Mouse (Mus musculus) intestine, embryonic 14.5 days (tissue): Measurements from ENCODE around the gene Orc5. TPM values are rescaled to one million over a fixed set of nuclear protein-coding genes. Genes with fewer than 3 reads are reported as not detected.

Experiments used
- ATAC-seq: fragments of 200-750 bp; cut with Nextera tagmentation; replicated peaks from 2 replicates; pipeline ENCODE4 v1.8.0; 2017; ENCODE audit warnings: low read depth, moderate number of reproducible peaks, moderate TSS enrichment, moderate library complexity; ENCODE audit not compliant: low FRiP score, low TSS enrichment
- DNase-seq: peaks from one replicate; pipeline ENCODE4 v3.0.0-alpha.2; 2018; ENCODE audit warnings: low spot score
- H3K27ac ChIP-seq: fragments of 300-500 bp; sonication (generic); 2 replicates; pipeline ENCODE4 v1.5.1; 2014; ENCODE audit warnings: low read depth, mild to moderate bottlenecking, control low read depth
- H3K27me3 ChIP-seq: fragments of 300-500 bp; sonication (generic); replicated peaks from 2 replicates; pipeline ENCODE4 v1.6.1; 2014; ENCODE audit warnings: low read length, control low read depth; ENCODE audit not compliant: control insufficient read depth, insufficient read depth
- H3K36me3 ChIP-seq: fragments of 300-500 bp; sonication (generic); 2 replicates; pipeline ENCODE4 v1.6.1; 2014; ENCODE audit warnings: low read length, control low read depth; ENCODE audit not compliant: control insufficient read depth, insufficient read depth
- H3K4me1 ChIP-seq: fragments of 300-500 bp; sonication (generic); replicated peaks from 2 replicates; pipeline ENCODE4 v1.6.1; 2014; ENCODE audit warnings: low read length, control low read depth, mixed read lengths; ENCODE audit not compliant: control insufficient read depth, insufficient read depth
- H3K4me2 ChIP-seq: fragments of 300-500 bp; sonication (generic); 2 replicates; pipeline ENCODE4 v1.6.1; 2014; ENCODE audit warnings: low read length
- H3K4me3 ChIP-seq: fragments of 300-500 bp; sonication (generic); 2 replicates; pipeline ENCODE4 v1.5.1; 2014; ENCODE audit warnings: low read depth, low read length, control low read depth, mixed read lengths
- H3K9ac ChIP-seq: fragments of 300-500 bp; sonication (generic); 2 replicates; pipeline ENCODE4 v1.6.1; 2014; ENCODE audit warnings: mild to moderate bottlenecking, low read length
- H3K9me3 ChIP-seq: fragments of 300-500 bp; sonication (generic); 2 replicates; pipeline ENCODE4 v1.6.1; 2016; ENCODE audit warnings: low read length, control low read depth; ENCODE audit not compliant: control insufficient read depth
- WGBS: fragments of 180-500 bp; shearing (Covaris S2); extraction: QIAGEN DNeasy Blood & Tissue Kit; methylation state at CpG from one replicate; pipeline ENCODE4 v1.1.7; 2014; 5-methylcytosine and 5-hydroxymethylcytosine counted together
- polyA plus RNA-seq: library from polyadenylated mRNA; unstranded; fragments of >200 nt; fragmentation: Nextera tagmentation; extraction: Ambion mirVana; gene quantifications from 2 replicates; pipeline ENCODE4 v1.2.1, GENCODE M21; 2014

Orc5 gene
- polyA plus RNA-seq, 1 experiment from 2014 or later, result 43.4 TPM

- H3K4me2 ChIP-seq, result peak overlapping the region; percentile 70
- ATAC-seq (no peak), DNase-seq (no peak)
- WGBS, result 51% methylated on average over 6 of the region's 6 CpGs
- no peaks in the 10 kb centered on the region for H3K27me3 ChIP-seq
- no peaks in the 10 kb centered on the region for H3K9me3 ChIP-seq
- H3K27ac ChIP-seq, result no peak overlapping the region
- no peak overlapping the region; the same call in 1 of the 2 replicates for H3K9ac ChIP-seq
- peak overlapping the region; percentile 72 for H3K4me3 ChIP-seq
- peaks cover 35% of the 10 kb centered on the region for H3K36me3 ChIP-seq
- H3K4me1 ChIP-seq, result peaks cover 3% of the 10 kb centered on the region
Measured at GRCm38 (mm10) chr5:22548556-22549161, 1.6 kb downstream of the Orc5 start.

- 94% methylated on average over 5 of the region's 5 CpGs for WGBS
- no peaks in the 10 kb centered on the region for H3K9me3 ChIP-seq
- peaks cover 3% of the 10 kb centered on the region for H3K4me1 ChIP-seq
- no peak overlapping the region for H3K4me3 ChIP-seq
- peaks cover 48% of the 10 kb centered on the region for H3K36me3 ChIP-seq
- H3K27ac ChIP-seq, result no peak overlapping the region
- no peaks in the 10 kb centered on the region for H3K27me3 ChIP-seq
- DNase-seq (no peak), ATAC-seq (no peak)
- no peak overlapping the region for H3K9ac ChIP-seq
- H3K4me2 ChIP-seq, result no peak overlapping the region
Measured at GRCm38 (mm10) chr5:22546536-22546935, 3.7 kb downstream of the Orc5 start.

GRCm38 (mm10) chr5:22545305-22545704 is 4.9 kb downstream of the Orc5 start:
- peaks cover 61% of the 10 kb centered on the region for H3K36me3 ChIP-seq
- ATAC-seq, result no peak
- no peak overlapping the region for H3K4me2 ChIP-seq

GRCm38 (mm10) chr5:22542676-22543075 is 7.6 kb downstream of the Orc5 start:
- Histone ChIP-seq H3K9me3 (no peaks in the 10 kb centered on the region), H3K4me3 (no peak overlapping the region), H3K4me2 (no peak overlapping the region), H3K27ac (no peak overlapping the region), H3K9ac (no peak overlapping the region), H3K4me1 (no peaks in the 10 kb centered on the region), H3K27me3 (no peaks in the 10 kb centered on the region), H3K36me3 (peaks cover 74% of the 10 kb centered on the region)
- WGBS, result 91% methylated on average over 2 of the region's 2 CpGs
- ATAC-seq, result no peak
- DNase-seq, result no peak

More at GRCm38 (mm10) chr5:22545305-22545704, 4.9 kb downstream of the Orc5 start:
- H3K9me3 ChIP-seq, result no peaks in the 10 kb centered on the region
- H3K27ac ChIP-seq, result no peak overlapping the region
- H3K27me3 ChIP-seq, result no peaks in the 10 kb centered on the region
- H3K4me3 ChIP-seq, result no peak overlapping the region
- DNase-seq, result no peak
- no peak overlapping the region for H3K9ac ChIP-seq
- H3K4me1 ChIP-seq, result peaks cover 3% of the 10 kb centered on the region

GRCm38 (mm10) chr5:22538996-22539600 is 11.1 kb downstream of the Orc5 start:
- Histone ChIP-seq H3K36me3 (peaks cover 69% of the 10 kb centered on the region), H3K9ac (no peak overlapping the region), H3K4me2 (no peak overlapping the region), H3K27ac (no peak overlapping the region), H3K27me3 (no peaks in the 10 kb centered on the region), H3K4me1 (no peaks in the 10 kb centered on the region), H3K4me3 (no peak overlapping the region), H3K9me3 (no peaks in the 10 kb centered on the region)
- DNase-seq (no peak), ATAC-seq (no peak)
- 94% methylated on average over 7 of the region's 7 CpGs for WGBS

- DNase-seq (no peak), ATAC-seq (no peak)
- Histone ChIP-seq H3K36me3 (peaks cover 60% of the 10 kb centered on the region), H3K4me2 (no peak overlapping the region), H3K9me3 (no peaks in the 10 kb centered on the region), H3K9ac (no peak overlapping the region), H3K4me3 (no peak overlapping the region), H3K27ac (no peak overlapping the region), H3K4me1 (no peaks in the 10 kb centered on the region), H3K27me3 (no peaks in the 10 kb centered on the region)
- WGBS, result 82% methylated on average over 1 of the region's 1 CpGs
Measured at GRCm38 (mm10) chr5:22536695-22537094, 13.5 kb downstream of the Orc5 start.

GRCm38 (mm10) chr5:22532571-22532970 is 17.7 kb downstream of the Orc5 start:
- ATAC-seq (no peak), DNase-seq (no peak)
- Histone ChIP-seq H3K4me3 (no peak overlapping the region), H3K27me3 (no peaks in the 10 kb centered on the region), H3K9me3 (no peaks in the 10 kb centered on the region), H3K4me2 (no peak overlapping the region), H3K4me1 (no peaks in the 10 kb centered on the region), H3K9ac (no peak overlapping the region), H3K27ac (no peak overlapping the region), H3K36me3 (peaks cover 59% of the 10 kb centered on the region)
- WGBS, result 92% methylated on average over 5 of the region's 5 CpGs

GRCm38 (mm10) chr5:22522612-22523011 is 27.6 kb downstream of the Orc5 start:
- Histone ChIP-seq H3K36me3 (peaks cover 49% of the 10 kb centered on the region), H3K4me1 (no peaks in the 10 kb centered on the region), H3K9ac (no peak overlapping the region), H3K4me2 (no peak overlapping the region), H3K27me3 (no peaks in the 10 kb centered on the region), H3K9me3 (no peaks in the 10 kb centered on the region), H3K27ac (no peak overlapping the region), H3K4me3 (no peak overlapping the region)
- 76% methylated on average over 4 of the region's 4 CpGs for WGBS
- ATAC-seq, result no peak
- no peak for DNase-seq

GRCm38 (mm10) chr5:22519708-22520107 is 30.5 kb downstream of the Orc5 start:
- Histone ChIP-seq H3K27me3 (no peaks in the 10 kb centered on the region), H3K4me3 (no peak overlapping the region), H3K4me1 (no peaks in the 10 kb centered on the region), H3K27ac (no peak overlapping the region), H3K9ac (no peak overlapping the region), H3K36me3 (peaks cover 45% of the 10 kb centered on the region), H3K9me3 (no peaks in the 10 kb centered on the region), H3K4me2 (no peak overlapping the region)
- DNase-seq (no peak), ATAC-seq (no peak)
- 93% methylated on average over 2 of the region's 2 CpGs for WGBS
